Mouse (Mus musculus) Patski (cell line): ENCODE data around the gene March8. TPM values are rescaled to one million over a fixed set of nuclear protein-coding genes. Genes with fewer than 3 reads are reported as not detected.

ENCODE experiments used
- ATAC-seq: fragments of 100-300 bp; one replicate; pipeline ENCODE4 v1.8.0; 2021
- CTCF ChIA-PET: fragments of 350-600 bp; sonication (Branson Sonifier 250); formaldehyde crosslinking; loops from one replicate; lab custom pipeline; 2022; ENCODE audit warnings: inconsistent platforms; lab: Charles Lee
- POLR2A ChIA-PET: fragments of 350-600 bp; sonication (Branson Sonifier 250); formaldehyde crosslinking; loops from one replicate; lab custom pipeline; 2022; ENCODE audit warnings: antibody characterized with exemption, inconsistent platforms; lab: Charles Lee
- DNase-seq: peaks from one replicate; pipeline ENCODE4 v3.0.0-alpha.2; 2011; ENCODE audit warnings: low read depth, low spot score
- H3K27me3 ChIP-seq: fragments of 371-371 bp; one replicate; pipeline ENCODE4 v1.5.1; 2021
- CTCF ChIP-seq: fragments of 100-300 bp; IDR thresholded peaks from one replicate; pipeline ENCODE4 v1.5.1; 2021
- in situ Hi-C: fragments of 300-500 bp; cut with MboI; formaldehyde crosslinking; loops from 3 replicates; pipeline ENCODE4 v1.11.1; 2018; ENCODE audit warnings: low pct_unique_long_range_greater_than_20kb, mixed read lengths
- polyA plus RNA-seq: library from polyadenylated mRNA; unstranded; gene quantifications from one replicate; pipeline ENCODE4 v1.2.3, GENCODE M21; 2021

Gene March8
- polyA plus RNA-seq, 1 experiment from 2014 or later, result 78.7 TPM

GRCm38 (mm10) chr6:116370216-116370976 is 32.6 kb downstream of the March8 start:
- in situ Hi-C loops, result no loop called here
- ATAC-seq, result no peak
- DNase-seq, result no peak
- H3K27me3 ChIP-seq, result no peaks in the 10 kb centered on the region
- no peak for TF ChIP-seq CTCF
- CTCF ChIA-PET, result interaction anchor here (1.2 to 1.9 kb wide), 4 partner anchors 10 to 15 kb away, joined by 3 to 6 read pairs (median 4); no protein-coding TSS in a partner anchor
- POLR2A ChIA-PET, result interaction anchor here (0.5 to 0.6 kb wide), 2 partner anchors 14 to 1086 kb away, joined by 4 to 5 read pairs; no protein-coding TSS in a partner anchor

GRCm38 (mm10) chr6:116371500-116371899 is 33.7 kb downstream of the March8 start:
- CTCF ChIA-PET, result interaction anchor here (1.3 to 1.9 kb wide), 2 partner anchors 9 to 14 kb away, joined by 4 to 6 read pairs; no protein-coding TSS in a partner anchor
- ATAC-seq (no peak), DNase-seq (no peak)
- in situ Hi-C loops, result no loop called here
- no peak for TF ChIP-seq CTCF
- no peaks in the 10 kb centered on the region for H3K27me3 ChIP-seq
- POLR2A ChIA-PET, result no interaction called here

- CTCF ChIA-PET, result interaction anchor here (0.9 kb wide), 1 partner anchor 10 kb away, joined by 4 read pairs; no protein-coding TSS in a partner anchor
- in situ Hi-C loops, result no loop called here
These were observed 36.3 kb downstream of the March8 start for GRCm38 (mm10) chr6:116374136-116374535.

DNA sequence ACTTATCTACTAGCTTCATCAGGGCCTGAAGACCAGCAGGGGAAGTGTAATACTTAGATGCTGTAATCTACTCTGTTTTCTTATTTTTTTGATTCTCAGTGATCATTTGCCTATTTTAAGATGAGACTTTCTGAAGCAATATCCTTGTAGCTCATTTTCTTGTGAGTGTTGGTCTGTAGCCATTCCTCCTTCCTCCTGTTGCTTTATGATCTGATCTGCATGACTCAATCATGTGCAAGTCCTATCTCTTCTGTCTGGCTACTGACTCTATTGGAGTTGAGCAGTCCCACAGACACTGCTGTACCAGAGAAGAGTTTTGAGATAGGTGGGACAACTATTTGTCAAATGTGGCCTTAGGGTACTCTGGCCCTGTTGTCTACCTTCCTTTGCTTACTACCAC is 36.8 kb downstream of the March8 start:
- no peak for TF ChIP-seq CTCF
- ChIA-PET CTCF (interaction anchor here (0.9 kb wide), 1 partner anchor 10 kb away, joined by 4 read pairs; no protein-coding TSS in a partner anchor), POLR2A (interaction anchor here (0.7 kb wide), 1 partner anchor 48 kb away, joined by 3 read pairs; no protein-coding TSS in a partner anchor)
- H3K27me3 ChIP-seq, result no peaks in the 10 kb centered on the region
- in situ Hi-C loops, result no loop called here
- no peak for DNase-seq
- ATAC-seq, result no peak

More at GRCm38 (mm10) chr6:116374136-116374535, 36.3 kb downstream of the March8 start:
- POLR2A ChIA-PET, result no interaction called here
- no peaks in the 10 kb centered on the region for H3K27me3 ChIP-seq
- ATAC-seq (no peak), DNase-seq (no peak)
- TF ChIP-seq CTCF, result no peak

DNA sequence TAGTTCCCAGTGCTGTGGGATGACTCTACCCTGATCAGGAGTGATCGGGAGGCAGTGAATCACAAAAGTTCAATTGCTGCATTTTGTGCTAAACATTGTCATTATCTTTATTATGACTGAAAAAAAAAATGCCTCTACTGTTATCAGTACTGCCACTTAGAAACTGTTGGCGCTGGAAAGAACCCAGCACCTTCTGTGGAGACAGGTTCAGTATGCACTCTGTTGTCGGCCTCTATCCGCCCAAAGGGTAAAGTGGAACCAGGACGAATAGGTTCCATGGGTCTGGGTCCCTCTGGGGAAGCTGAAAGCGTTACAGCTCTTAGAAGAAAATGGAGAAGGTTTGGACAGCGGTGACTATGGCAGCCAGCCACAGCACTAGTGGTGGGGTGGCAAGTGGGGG is 41.1 kb downstream of the March8 start:
- ChIA-PET POLR2A (no interaction called here), CTCF (no interaction called here)
- in situ Hi-C loops, result no loop called here
- no peak for TF ChIP-seq CTCF
- H3K27me3 ChIP-seq, result no peaks in the 10 kb centered on the region
- DNase-seq, result no peak
- ATAC-seq, result no peak

GRCm38 (mm10) chr6:116380157-116380556 is 42.3 kb downstream of the March8 start:
- POLR2A ChIA-PET, result interaction anchor here (0.5 kb wide), 1 partner anchor 40 kb away, joined by 3 read pairs; no protein-coding TSS in a partner anchor
- in situ Hi-C loops, result no loop called here
- ATAC-seq (no peak), DNase-seq (no peak)
- TF ChIP-seq CTCF, result no peak
- H3K27me3 ChIP-seq, result no peaks in the 10 kb centered on the region
- CTCF ChIA-PET, result interaction anchor here (0.9 kb wide), 1 partner anchor 9 kb away, joined by 4 read pairs; no protein-coding TSS in a partner anchor

- no peak for TF ChIP-seq CTCF
- in situ Hi-C loops, result no loop called here
- no peaks in the 10 kb centered on the region for H3K27me3 ChIP-seq
- POLR2A ChIA-PET, result no interaction called here
- DNase-seq (no peak), ATAC-seq (no peak)
- CTCF ChIA-PET, result no interaction called here
These were observed 43.8 kb downstream of the March8 start for GRCm38 (mm10) chr6:116381605-116382004.

DNA sequence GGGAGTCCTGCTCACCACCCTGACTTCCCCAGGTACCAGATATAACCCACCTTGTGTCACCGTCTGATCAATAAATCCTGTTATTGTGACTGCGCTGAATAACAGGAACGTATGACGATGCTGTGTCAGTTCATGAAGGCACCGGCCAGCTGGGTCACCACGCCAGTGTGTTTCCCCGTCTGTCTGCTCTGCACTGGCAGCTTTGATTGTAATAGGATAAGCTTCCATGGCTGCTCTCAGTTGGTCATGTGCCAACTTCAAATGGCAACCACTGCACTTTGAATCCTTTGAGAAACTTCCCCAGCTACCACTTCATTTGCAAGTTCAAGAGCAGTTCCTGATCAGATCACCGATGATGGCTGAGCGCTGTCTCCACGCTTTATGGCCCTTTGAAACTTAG is 45.8 kb downstream of the March8 start:
- TF ChIP-seq CTCF, result no peak
- DNase-seq, result no peak
- ChIA-PET POLR2A (no interaction called here), CTCF (no interaction called here)
- ATAC-seq, result no peak
- H3K27me3 ChIP-seq, result no peaks in the 10 kb centered on the region
- in situ Hi-C loops, result no loop called here

- peak; percentile 15 for ATAC-seq
- no peaks in the 10 kb centered on the region for H3K27me3 ChIP-seq
- POLR2A ChIA-PET, result interaction anchor here (1.4 to 1.7 kb wide), 2 partner anchors 21 to 23 kb away, joined by 3 to 9 read pairs; no protein-coding TSS in a partner anchor
- no peak for DNase-seq
- CTCF ChIA-PET, result interaction anchor here (0.8 to 2.0 kb wide), 5 partner anchors 10 to 18 kb away, joined by 3 to 6 read pairs (median 3); no protein-coding TSS in a partner anchor
- TF ChIP-seq CTCF, result no peak
- in situ Hi-C loops, result no loop called here
These were observed 47.6 kb downstream of the March8 start for GRCm38 (mm10) chr6:116385194-116386044.

DNA sequence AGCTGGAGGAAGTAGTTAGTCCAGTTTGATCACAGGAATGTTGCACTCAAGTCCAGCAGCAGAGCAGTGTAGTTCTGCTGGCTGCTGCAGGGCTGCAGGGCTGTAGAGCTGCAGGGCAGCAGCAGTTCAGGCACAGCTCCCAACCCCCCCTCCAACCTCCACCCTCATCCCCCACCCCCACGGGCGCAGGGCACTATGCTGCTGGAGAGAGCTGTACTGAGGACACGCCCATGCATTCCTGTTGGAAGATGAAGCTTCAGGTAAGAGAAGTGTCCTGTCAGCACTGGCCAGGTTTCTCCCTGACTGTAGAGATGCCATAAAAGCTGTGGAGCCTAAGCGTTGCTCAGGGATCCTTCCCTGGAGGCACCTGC is 48.2 kb downstream of the March8 start:
- no peak for DNase-seq
- in situ Hi-C loops, result no loop called here

More for the DNA sequence above, 48.2 kb downstream of the March8 start:
- ChIA-PET POLR2A (interaction anchor here (0.6 to 1.7 kb wide), 3 partner anchors 18 to 23 kb away, joined by 3 to 9 read pairs (median 3); no protein-coding TSS in a partner anchor), CTCF (interaction anchor here (0.8 to 2.0 kb wide), 4 partner anchors 10 to 17 kb away, joined by 3 to 6 read pairs (median 3); no protein-coding TSS in a partner anchor)
- TF ChIP-seq CTCF, result no peak
- ATAC-seq, result peak; percentile 97
- H3K27me3 ChIP-seq, result no peaks in the 10 kb centered on the region
